Mouse (Mus musculus): Measurements from ENCODE around the gene Bnipl.

GRCm38 (mm10) chr3:95284501-95285281 lies 33.7 kb upstream of the Bnipl start:
- TF ChIP-seq MAFK (IDR thresholded peaks at IDR 0.05; ENCODE audit: insufficient read depth, low read depth, low read length) (no peak), HCFC1 (IDR thresholded peaks at IDR 0.05; ENCODE audit: borderline replicate concordance, insufficient read depth, low read length) (no peak), ZC3H11A (IDR thresholded peaks at IDR 0.05; ENCODE audit: borderline replicate concordance, low read depth, low read length) (no peak)

Measured in ES-E14 (cell line).